Mouse (Mus musculus) testis, adult 2 months (tissue): ENCODE measurements around the gene Gnaq.

Experiments
- CTCF ChIP-seq: fragments of 200-500 bp; IDR thresholded peaks from 2 replicates; pipeline ENCODE4 v1.5.1; 2012; ENCODE audit warnings: low read depth, mild to moderate bottlenecking, inconsistent platforms, low read length, moderate library complexity; ENCODE audit not compliant: control insufficient read depth, insufficient read depth, insufficient replicate concordance
- POLR2A ChIP-seq: fragments of 200-500 bp; IDR thresholded peaks from 2 replicates; pipeline ENCODE4 v1.6.1; 2012; ENCODE audit warnings: low read depth, mild to moderate bottlenecking, inconsistent platforms, low read length, moderate library complexity; ENCODE audit not compliant: control insufficient read depth

DNA sequence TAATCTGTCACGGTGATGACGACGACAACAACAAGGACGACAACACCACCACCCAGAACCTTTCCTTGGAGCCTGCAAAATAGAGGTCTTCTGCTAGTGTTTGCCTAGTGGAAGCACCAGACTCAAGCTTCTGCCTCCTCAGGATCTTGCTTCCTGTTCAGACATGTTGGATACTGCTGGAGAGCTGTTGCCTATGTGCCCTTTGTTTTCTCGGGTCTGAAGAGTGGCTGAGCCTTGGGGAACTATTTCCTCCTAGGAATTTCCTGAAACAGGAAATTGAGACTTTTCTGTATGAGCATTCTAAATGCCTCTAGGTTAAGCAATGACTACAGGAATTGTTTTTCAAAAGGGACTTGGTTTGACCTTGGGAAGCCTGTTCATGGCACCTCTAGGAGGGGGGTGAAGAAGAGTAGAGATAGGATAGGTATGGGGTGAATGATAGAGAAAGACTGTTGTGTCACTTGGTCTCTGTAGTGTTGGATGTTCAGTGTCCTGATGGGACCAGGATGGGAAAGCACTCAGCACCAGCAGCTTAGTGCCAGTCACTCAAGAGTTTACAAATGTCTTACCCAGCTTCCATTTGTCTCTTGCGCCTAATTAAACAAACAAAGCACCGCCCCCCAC, 49.3 kb downstream of the Gnaq start:
- no peak for TF ChIP-seq CTCF
- no peak for TF ChIP-seq POLR2A
